Mouse (Mus musculus) R1 (cell line): ENCODE data around the gene Pde4d.

Experiments used
- DNase-seq: peaks from one replicate; pipeline ENCODE4 v3.0.0-alpha.2; 2018; ENCODE audit warnings: low read depth, low spot score

The Pde4d gene

GRCm38 (mm10) chr13:109651790-109652605 lies 1202.2 kb downstream of the Pde4d start:
- peak; percentile 55 for DNase-seq

- DNase-seq, result no peak
Measured at GRCm38 (mm10) chr13:109652631-109653030, 1202.9 kb downstream of the Pde4d start.

- no peak for DNase-seq
Measured at GRCm38 (mm10) chr13:109655390-109655789, 1205.6 kb downstream of the Pde4d start.

- no peak for DNase-seq
Measured at GRCm38 (mm10) chr13:109659103-109659502, 1209.4 kb downstream of the Pde4d start.

- no peak for DNase-seq
Measured at GRCm38 (mm10) chr13:109661345-109661744, 1211.6 kb downstream of the Pde4d start.

- DNase-seq, result no peak
Measured at GRCm38 (mm10) chr13:109662099-109662498, 1212.4 kb downstream of the Pde4d start.

- no peak for DNase-seq
Measured at GRCm38 (mm10) chr13:109662731-109663130, 1213.0 kb downstream of the Pde4d start.

- no peak for DNase-seq
Measured at GRCm38 (mm10) chr13:109664956-109665802, 1215.4 kb downstream of the Pde4d start.

- no peak for DNase-seq
Measured at GRCm38 (mm10) chr13:109665803-109666403, 1216.2 kb downstream of the Pde4d start.

- DNase-seq, result no peak
Measured at GRCm38 (mm10) chr13:109669965-109670364, 1220.2 kb downstream of the Pde4d start.

- DNase-seq, result no peak
Measured at GRCm38 (mm10) chr13:109671589-109672347, 1222.0 kb downstream of the Pde4d start.

GRCm38 (mm10) chr13:109677047-109677446 lies 1227.3 kb downstream of the Pde4d start:
- DNase-seq, result peak; percentile 50

- no peak for DNase-seq
Measured at GRCm38 (mm10) chr13:109677617-109678016, 1227.9 kb downstream of the Pde4d start.

- no peak for DNase-seq
Measured at GRCm38 (mm10) chr13:109678991-109679390, 1229.2 kb downstream of the Pde4d start.

GRCm38 (mm10) chr13:109680229-109680628 lies 1230.5 kb downstream of the Pde4d start:
- DNase-seq, result no peak

GRCm38 (mm10) chr13:109681699-109682293 lies 1232.0 kb downstream of the Pde4d start:
- DNase-seq, result no peak

- DNase-seq, result peak; percentile 69
Measured at GRCm38 (mm10) chr13:109683001-109683400, 1233.3 kb downstream of the Pde4d start.

- DNase-seq, result no peak
Measured at GRCm38 (mm10) chr13:109684985-109685295, 1235.2 kb downstream of the Pde4d start.

GRCm38 (mm10) chr13:109685296-109686115 lies 1235.8 kb downstream of the Pde4d start:
- peak; percentile 97 for DNase-seq
